Mouse (Mus musculus): Measurements from ENCODE around the gene Pax5.

DNA sequence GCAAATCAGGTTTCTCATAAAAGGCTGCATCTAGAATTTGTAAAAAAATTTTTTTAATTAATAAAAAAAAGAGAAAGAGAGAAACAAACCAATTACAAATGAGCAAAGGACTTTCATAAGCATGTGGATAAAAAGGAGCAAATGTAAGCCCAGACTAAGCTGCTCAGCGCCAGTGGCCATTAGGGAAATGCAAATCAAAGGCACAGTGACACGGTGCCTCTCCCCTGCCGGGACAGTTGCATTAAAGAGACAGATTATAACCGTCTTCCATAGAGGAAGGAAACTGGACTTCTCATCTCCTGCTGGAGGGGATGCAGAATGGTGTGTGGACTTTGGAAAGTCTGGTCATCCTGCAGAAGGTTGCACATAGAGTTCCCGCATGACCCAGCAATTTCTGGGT, 133.5 kb downstream of the Pax5 start:
- TF ChIP-seq GATA1 (IDR thresholded peaks at IDR 0.05; ENCODE audit: borderline replicate concordance, low read length) (no peak), FLI1 (IDR thresholded peaks at IDR 0.05; ENCODE audit: low read length) (no peak)

Data from megakaryocyte, embryonic 14.5 days (primary cell).